ENCODE assay signal across 8 mouse cellular contexts in genomic region chr12:100899111-100899640, GRCm38 (mm10). TPM values are rescaled to one million over a fixed set of nuclear protein-coding genes. Genes with fewer than 3 reads are reported as not detected.
A peak's percentile ranks its signal among the peaks of the same experiment; 100 is the strongest.
DNase-seq lines count a peak whose midpoint lies in the region; ATAC-seq and TF ChIP-seq lines count a peak whose summit lies in the region.

No protein-coding gene starts in this region.

- H3K4me1 ChIP-seq in hindbrain, embryonic 12.5 days, result peaks cover 22% of the 10 kb centered on the region
- H3K4me1 ChIP-seq in liver, postnatal 0 days (ENCODE audit: insufficient read depth), result 0 out of 2 replicates have a peak, but pooled peaks cover 2% of the 10 kb centered on the region

- H3K4me3 ChIP-seq in hindbrain, embryonic 12.5 days, result peak overlapping the region; percentile 41
- H3K4me3 ChIP-seq in liver, postnatal 0 days (ENCODE audit: low read depth, low read length), result peak overlapping the region; percentile 20; the same call in 1 of the 2 replicates

- peak; percentile 70 for ATAC-seq in common myeloid progenitor, adult 5-6 weeks (replicated peaks; ENCODE audit: low read depth, poor library complexity, severe bottlenecking)
- ATAC-seq in hindbrain, embryonic 12.5 days (ENCODE audit: low FRiP score), result peak; percentile 61; the same call in 1 of the 2 replicates
- ATAC-seq in liver, postnatal 0 days, result no peak

- no peak for TF ChIP-seq CTCF in liver, postnatal 0 days (IDR thresholded peaks at IDR 0.05; ENCODE audit: low read depth)

- no peaks in the 10 kb centered on the region for H3K36me3 ChIP-seq in hindbrain, embryonic 12.5 days
- no peaks in the 10 kb centered on the region for H3K36me3 ChIP-seq in liver, postnatal 0 days (replicated peaks; ENCODE audit: insufficient read depth, low read length)

- no peak for TF ChIP-seq EP300 in liver, postnatal 0 days (IDR thresholded peaks at IDR 0.05; ENCODE audit: low read depth)

- under 1% methylated on average over 30 of the region's 30 CpGs for WGBS in hindbrain, embryonic 12.5 days
- 1% methylated on average over 29 of the region's 30 CpGs for WGBS in liver, postnatal 0 days (ENCODE audit: insufficient replicate concordance)

- peaks cover 46% of the 10 kb centered on the region for H3K27me3 ChIP-seq in hindbrain, embryonic 12.5 days
- H3K27me3 ChIP-seq in liver, postnatal 0 days (ENCODE audit: insufficient read depth, low read length), result peaks cover 44% of the 10 kb centered on the region

- H3K27ac ChIP-seq in hindbrain, embryonic 12.5 days, result no peak overlapping the region
- H3K27ac ChIP-seq in liver, postnatal 0 days (ENCODE audit: low read depth), result no peak overlapping the region

- peak overlapping the region; percentile 70 for H3K4me2 ChIP-seq in hindbrain, embryonic 12.5 days (replicated peaks)
- no peak overlapping the region for H3K4me2 ChIP-seq in liver, postnatal 0 days (ENCODE audit: low read depth, low read length)

- peak; percentile 34 for DNase-seq in kidney, postnatal 10 days
- DNase-seq in kidney, adult 8-10 months, result no peak
- DNase-seq in ZHBTc4 (ENCODE audit: low read depth, low spot score) (peak; percentile 42), MN1 (ENCODE audit: low spot score) (no peak)
- no peak for DNase-seq in liver, postnatal 0 days
- peak; percentile 65 for DNase-seq in right cerebral cortex, postnatal 25 days

- H3K9ac ChIP-seq in hindbrain, embryonic 12.5 days, result peak overlapping the region; percentile 57
- H3K9ac ChIP-seq in liver, postnatal 0 days (replicated peaks), result no peak overlapping the region

- H3K9me3 ChIP-seq in hindbrain, embryonic 12.5 days (replicated peaks), result no peaks in the 10 kb centered on the region
- no peaks in the 10 kb centered on the region for H3K9me3 ChIP-seq in liver, postnatal 0 days (ENCODE audit: low read length)

RNA-seq across cellular contexts. Expression of gene Gpr68, which starts 8.8 kb away (rescaled TPM):
- not detected in 2 replicates for total RNA-seq in common myeloid progenitor, adult 5-6 weeks (2017)
- 0.48 and 0.68 TPM in 2 replicates for polyA plus RNA-seq in hindbrain, embryonic 12.5 days (2016; fragmentation: Nextera tagmentation; extraction: Ambion mirVana)
- polyA plus RNA-seq in liver, postnatal 0 days (2015; fragmentation: Nextera tagmentation; extraction: Ambion mirVana), result 0.12 and 0.33 TPM in 2 replicates

Comparison
In these comparisons a context has a peak if more than half of its experiments do, and no peak if none do; other contexts are left out.
1. DNase-seq: peak in kidney, postnatal 10 days (single experiment), ZHBTc4 (single experiment) and right cerebral cortex, postnatal 25 days (single experiment); none in kidney, adult 8-10 months (0 of 2), liver, postnatal 0 days (single experiment) and MN1 (single experiment).